Comparison of ENCODE assay signal across 15 mouse cellular contexts in genomic region chr12:109413321-109413720, GRCm38 (mm10). TPM values are rescaled to one million over a fixed set of nuclear protein-coding genes. Genes with fewer than 3 reads are reported as not detected.
DNase-seq lines count a peak whose midpoint lies in the region; ATAC-seq lines count a peak whose summit lies in the region.
"Had no signal": no experiment of that assay in that cellular context is flagged by ENCODE, and none has a peak within 500 bp of the region (broad histone marks: within the 10 kb centered on the region; RNA-seq: fewer than 3 reads in every experiment).

No protein-coding gene starts in this region.

- intact Hi-C loops in left cerebral cortex, postnatal 36 days (cut with DNase I), result no loop called here

- no peaks in the 10 kb centered on the region for H3K27me3 ChIP-seq in heart, embryonic 12.5 days (replicated peaks)
- 0 out of 2 replicates have a peak, but pooled peaks cover 4% of the 10 kb centered on the region for H3K27me3 ChIP-seq in midbrain, embryonic 10.5 days (ENCODE audit: low read depth, poor library complexity, severe bottlenecking)
- no peaks in the 10 kb centered on the region; the same call in 1 of the 2 replicates for H3K27me3 ChIP-seq in midbrain, embryonic 16.5 days (ENCODE audit: control insufficient read depth, insufficient read depth, low read depth, low read length)
- no peaks in the 10 kb centered on the region for H3K27me3 ChIP-seq in intestine, embryonic 15.5 days (replicated peaks)
- H3K27me3 ChIP-seq in stomach, embryonic 16.5 days (ENCODE audit: control insufficient read depth, insufficient read depth, low read length), result no peaks in the 10 kb centered on the region
- H3K27me3 ChIP-seq: liver, embryonic 15.5 days had no signal

- H3K9ac ChIP-seq in heart, embryonic 12.5 days, result no peak overlapping the region
- H3K9ac ChIP-seq in midbrain, embryonic 16.5 days (ENCODE audit: low read depth, low read length), result no peak overlapping the region
- H3K9ac ChIP-seq in intestine, embryonic 15.5 days, result no peak overlapping the region
- H3K9ac ChIP-seq in stomach, embryonic 16.5 days (ENCODE audit: low read length), result 0 out of 2 replicates have a peak overlapping the region, but pooled peaks have one; percentile 15
- H3K9ac ChIP-seq: liver, embryonic 15.5 days had no signal

- H3K4me2 ChIP-seq in heart, embryonic 12.5 days, result no peak overlapping the region
- H3K4me2 ChIP-seq in midbrain, embryonic 16.5 days (ENCODE audit: low read length), result no peak overlapping the region
- H3K4me2 ChIP-seq in intestine, embryonic 15.5 days (replicated peaks), result no peak overlapping the region
- 0 out of 2 replicates have a peak overlapping the region, but pooled peaks have one; percentile 0 for H3K4me2 ChIP-seq in stomach, embryonic 16.5 days (ENCODE audit: low read depth, low read length)
- H3K4me2 ChIP-seq: liver, embryonic 15.5 days had no signal

- peak overlapping the region; percentile 22; the same call in 1 of the 2 replicates for H3K27ac ChIP-seq in heart, embryonic 12.5 days (ENCODE audit: poor library complexity, severe bottlenecking)
- H3K27ac ChIP-seq in midbrain, embryonic 10.5 days (replicated peaks), result peak overlapping the region; percentile 74
- no peak overlapping the region for H3K27ac ChIP-seq in midbrain, embryonic 16.5 days (ENCODE audit: low read length)
- peak overlapping the region; percentile 85 for H3K27ac ChIP-seq in intestine, embryonic 15.5 days
- H3K27ac ChIP-seq in stomach, embryonic 16.5 days (ENCODE audit: low read length), result peak overlapping the region; percentile 91
- H3K27ac ChIP-seq: hindbrain, postnatal 0 days; liver, embryonic 15.5 days had no signal

- H3K36me3 ChIP-seq in heart, embryonic 12.5 days, result no peaks in the 10 kb centered on the region
- H3K36me3 ChIP-seq in midbrain, embryonic 10.5 days, result no peaks in the 10 kb centered on the region
- no peaks in the 10 kb centered on the region for H3K36me3 ChIP-seq in midbrain, embryonic 16.5 days (ENCODE audit: control insufficient read depth, insufficient read depth, low read length)
- no peaks in the 10 kb centered on the region for H3K36me3 ChIP-seq in intestine, embryonic 15.5 days
- no peaks in the 10 kb centered on the region for H3K36me3 ChIP-seq in stomach, embryonic 16.5 days (ENCODE audit: control insufficient read depth, insufficient read depth, low read length)
- H3K36me3 ChIP-seq: liver, embryonic 15.5 days had no signal

- no peaks in the 10 kb centered on the region for H3K9me3 ChIP-seq in heart, embryonic 12.5 days (replicated peaks)
- H3K9me3 ChIP-seq in midbrain, embryonic 10.5 days (replicated peaks), result no peaks in the 10 kb centered on the region
- H3K9me3 ChIP-seq in midbrain, embryonic 16.5 days (replicated peaks; ENCODE audit: control insufficient read depth, low read length, poor library complexity, severe bottlenecking), result no peaks in the 10 kb centered on the region
- no peaks in the 10 kb centered on the region for H3K9me3 ChIP-seq in intestine, embryonic 15.5 days
- H3K9me3 ChIP-seq in stomach, embryonic 16.5 days (replicated peaks; ENCODE audit: control insufficient read depth, low read length), result no peaks in the 10 kb centered on the region
- H3K9me3 ChIP-seq: liver, embryonic 15.5 days had no signal

- H3K4me3 ChIP-seq in heart, embryonic 12.5 days, result no peak overlapping the region
- H3K4me3 ChIP-seq in midbrain, embryonic 10.5 days, result no peak overlapping the region
- no peak overlapping the region for H3K4me3 ChIP-seq in midbrain, embryonic 16.5 days (ENCODE audit: low read depth, low read length)
- no peak overlapping the region for H3K4me3 ChIP-seq in intestine, embryonic 15.5 days (replicated peaks)
- H3K4me3 ChIP-seq in stomach, embryonic 16.5 days (replicated peaks; ENCODE audit: low read length), result no peak overlapping the region
- H3K4me3 ChIP-seq: liver, embryonic 15.5 days; myocyte had no signal

- no peak for DNase-seq in heart, postnatal 4 days
- no peak for DNase-seq in midbrain, embryonic 10.5 days (ENCODE audit: low spot score)
- DNase-seq in left cerebral cortex, postnatal 36 days (ENCODE audit: low spot score in 2 of 2), result no peak
- no peak for DNase-seq in frontal cortex, postnatal 14 days (ENCODE audit: low spot score in 2 of 2)
- DNase-seq: cerebellum, adult 18-20 months; kidney, postnatal 36 days had no signal

- no peak for ATAC-seq in heart, embryonic 12.5 days (ENCODE audit: insufficient number of reproducible peaks, low FRiP score)
- ATAC-seq in midbrain, embryonic 16.5 days, result no peak
- ATAC-seq in intestine, embryonic 15.5 days, result no peak
- no peak for ATAC-seq in stomach, embryonic 16.5 days (ENCODE audit: insufficient read depth, low FRiP score)
- ATAC-seq: forebrain, embryonic 14.5 days; hindbrain, postnatal 0 days had no signal

- 68% methylated on average over 4 of the region's 4 CpGs for WGBS in heart, embryonic 12.5 days
- 83% methylated on average over 4 of the region's 4 CpGs for WGBS in midbrain, embryonic 10.5 days
- WGBS in midbrain, embryonic 16.5 days, result 85% methylated on average over 4 of the region's 4 CpGs
- WGBS in intestine, embryonic 15.5 days, result 68% methylated on average over 4 of the region's 4 CpGs
- WGBS in stomach, embryonic 16.5 days, result 59% methylated on average over 4 of the region's 4 CpGs

- H3K4me1 ChIP-seq in heart, embryonic 12.5 days (replicated peaks), result peaks cover 51% of the 10 kb centered on the region
- peaks cover 64% of the 10 kb centered on the region for H3K4me1 ChIP-seq in midbrain, embryonic 10.5 days
- H3K4me1 ChIP-seq in midbrain, embryonic 16.5 days (ENCODE audit: control insufficient read depth, insufficient read depth, low read length), result peaks cover 21% of the 10 kb centered on the region; the same call in 1 of the 2 replicates
- H3K4me1 ChIP-seq in intestine, embryonic 15.5 days (replicated peaks), result peaks cover 63% of the 10 kb centered on the region
- peaks cover 62% of the 10 kb centered on the region for H3K4me1 ChIP-seq in stomach, embryonic 16.5 days (ENCODE audit: control insufficient read depth, insufficient read depth, low read length)
- H3K4me1 ChIP-seq: liver, embryonic 15.5 days had no signal

RNA-seq across cellular contexts. Expression of gene Dlk1, which starts 39.3 kb away (rescaled TPM):
- polyA plus RNA-seq in heart, embryonic 12.5 days (2016; fragmentation: Nextera tagmentation; extraction: Ambion mirVana), result 61.1 and 69.0 TPM in 2 replicates
- 10 to 100 TPM; 66.1 to 72.8 TPM for total RNA-seq in heart, postnatal 4 days (2021)
- polyA plus RNA-seq in midbrain, embryonic 10.5 days (2016; fragmentation: Nextera tagmentation; extraction: Ambion mirVana), result 107 and 118 TPM in 2 replicates
- 50.4 and 66.0 TPM in 2 replicates for polyA plus RNA-seq in midbrain, embryonic 16.5 days (2015; fragmentation: Nextera tagmentation; extraction: Ambion mirVana)
- polyA plus RNA-seq in intestine, embryonic 15.5 days (2015; fragmentation: Nextera tagmentation; extraction: Ambion mirVana), result 364 and 395 TPM in 2 replicates
- polyA plus RNA-seq in stomach, embryonic 16.5 days (2015; fragmentation: Nextera tagmentation; extraction: Ambion mirVana), result 449 and 542 TPM in 2 replicates
- total RNA-seq in left cerebral cortex, postnatal 36 days (2021), result 1 to 10 TPM; 1.8 to 5.6 TPM
- total RNA-seq: megakaryocyte-erythroid progenitor cell, adult 5-6 weeks had no signal
- polyA plus RNA-seq: myocyte had no signal
